Mouse (Mus musculus): ENCODE measurements at regions not wholly inside any gene's neighbourhood (a gene's known extent, or its start where the extent isn't known, plus 50 kb on each side); places are given as distances from the start of the nearest gene placed in this dataset.

- Histone ChIP-seq H3K27me3 (ENCODE audit: insufficient read depth, low read length) (no peaks in the 10 kb centered on the region), H3K36me3 (ENCODE audit: insufficient read depth) (no peaks in the 10 kb centered on the region), H3K9me3 (ENCODE audit: low read length) (no peaks in the 10 kb centered on the region), H3K4me3 (ENCODE audit: low read depth, low read length) (no peak overlapping the region), H3K27ac (ENCODE audit: low read depth, low read length) (no peak overlapping the region), H3K9ac (no peak overlapping the region), H3K4me2 (ENCODE audit: low read depth) (no peak overlapping the region), H3K4me1 (ENCODE audit: insufficient read depth) (no peaks in the 10 kb centered on the region)
- no peak for DNase-seq
- WGBS, result 82% methylated on average over 3 of the region's 3 CpGs
- TF ChIP-seq CTCF (IDR thresholded peaks at IDR 0.05; ENCODE audit: low read depth), result no peak
- no peak for ATAC-seq
Observed at GRCm38 (mm10) chr7:145089315-145089721, 118.6 kb downstream of the 1810010D01Rik start.

GRCm38 (mm10) chr7:145088655-145089054 is 119.3 kb downstream of the 1810010D01Rik start:
- Histone ChIP-seq H3K36me3 (ENCODE audit: insufficient read depth) (no peaks in the 10 kb centered on the region), H3K27me3 (ENCODE audit: insufficient read depth, low read length) (no peaks in the 10 kb centered on the region), H3K4me2 (ENCODE audit: low read depth) (no peak overlapping the region), H3K4me1 (ENCODE audit: insufficient read depth) (no peaks in the 10 kb centered on the region), H3K9me3 (ENCODE audit: low read length) (no peaks in the 10 kb centered on the region), H3K9ac (no peak overlapping the region), H3K27ac (ENCODE audit: low read depth, low read length) (no peak overlapping the region), H3K4me3 (ENCODE audit: low read depth, low read length) (no peak overlapping the region)
- 86% methylated on average over 3 of the region's 3 CpGs for WGBS
- TF ChIP-seq CTCF (IDR thresholded peaks at IDR 0.05; ENCODE audit: low read depth), result no peak
- no peak for DNase-seq
- ATAC-seq, result no peak

GRCm38 (mm10) chr7:145087790-145088189 is 120.1 kb downstream of the 1810010D01Rik start:
- no peaks in the 10 kb centered on the region for H3K36me3 ChIP-seq (ENCODE audit: insufficient read depth)
- no peak overlapping the region for H3K4me2 ChIP-seq (ENCODE audit: low read depth)
- no peak for TF ChIP-seq CTCF (IDR thresholded peaks at IDR 0.05; ENCODE audit: low read depth)
- DNase-seq, result no peak
- H3K4me1 ChIP-seq (ENCODE audit: insufficient read depth), result no peaks in the 10 kb centered on the region
- no peak for ATAC-seq
- no peak overlapping the region for H3K4me3 ChIP-seq (ENCODE audit: low read depth, low read length)
- no peak overlapping the region for H3K27ac ChIP-seq (ENCODE audit: low read depth, low read length)
- H3K27me3 ChIP-seq (ENCODE audit: insufficient read depth, low read length), result no peaks in the 10 kb centered on the region
- H3K9ac ChIP-seq, result no peak overlapping the region
- H3K9me3 ChIP-seq (ENCODE audit: low read length), result no peaks in the 10 kb centered on the region
- 87% methylated on average over 5 of the region's 5 CpGs for WGBS

- Histone ChIP-seq H3K4me2 (ENCODE audit: low read depth) (no peak overlapping the region), H3K4me3 (ENCODE audit: low read depth, low read length) (no peak overlapping the region), H3K27me3 (ENCODE audit: insufficient read depth, low read length) (no peaks in the 10 kb centered on the region), H3K4me1 (ENCODE audit: insufficient read depth) (no peaks in the 10 kb centered on the region), H3K27ac (ENCODE audit: low read depth, low read length) (no peak overlapping the region), H3K36me3 (ENCODE audit: insufficient read depth) (no peaks in the 10 kb centered on the region), H3K9me3 (ENCODE audit: low read length) (no peaks in the 10 kb centered on the region), H3K9ac (no peak overlapping the region)
- ATAC-seq, result no peak
- no peak for DNase-seq
- 83% methylated on average over 9 of the region's 9 CpGs for WGBS
- no peak for TF ChIP-seq CTCF (IDR thresholded peaks at IDR 0.05; ENCODE audit: low read depth)
Observed at GRCm38 (mm10) chr7:145082917-145083752, 124.8 kb downstream of the 1810010D01Rik start.

- Histone ChIP-seq H3K4me1 (ENCODE audit: insufficient read depth) (no peaks in the 10 kb centered on the region), H3K9ac (no peak overlapping the region), H3K27me3 (ENCODE audit: insufficient read depth, low read length) (no peaks in the 10 kb centered on the region), H3K9me3 (ENCODE audit: low read length) (no peaks in the 10 kb centered on the region), H3K36me3 (ENCODE audit: insufficient read depth) (no peaks in the 10 kb centered on the region), H3K4me2 (ENCODE audit: low read depth) (no peak overlapping the region), H3K4me3 (ENCODE audit: low read depth, low read length) (no peak overlapping the region), H3K27ac (ENCODE audit: low read depth, low read length) (no peak overlapping the region)
- DNase-seq (no peak), ATAC-seq (no peak)
- TF ChIP-seq CTCF (IDR thresholded peaks at IDR 0.05; ENCODE audit: low read depth), result no peak
- WGBS, result 89% methylated on average over 5 of the region's 5 CpGs
Observed at GRCm38 (mm10) chr7:145071996-145072790, 132.5 kb upstream of the Ccnd1 start.

- 60% methylated on average over 2 of the region's 2 CpGs for WGBS
Observed at GRCm38 (mm10) chr7:145071533-145071932, 131.8 kb upstream of the Ccnd1 start.

GRCm38 (mm10) chr7:145067366-145067765 is 127.6 kb upstream of the Ccnd1 start:
- H3K4me2 ChIP-seq (ENCODE audit: low read depth), result no peak overlapping the region
- no peak for ATAC-seq
- 61% methylated on average over 3 of the region's 3 CpGs for WGBS

More at GRCm38 (mm10) chr7:145071533-145071932, 131.8 kb upstream of the Ccnd1 start:
- Histone ChIP-seq H3K9me3 (ENCODE audit: low read length) (no peaks in the 10 kb centered on the region), H3K4me3 (ENCODE audit: low read depth, low read length) (no peak overlapping the region), H3K4me1 (ENCODE audit: insufficient read depth) (no peaks in the 10 kb centered on the region), H3K27me3 (ENCODE audit: insufficient read depth, low read length) (no peaks in the 10 kb centered on the region), H3K36me3 (ENCODE audit: insufficient read depth) (no peaks in the 10 kb centered on the region), H3K27ac (ENCODE audit: low read depth, low read length) (no peak overlapping the region), H3K4me2 (ENCODE audit: low read depth) (no peak overlapping the region), H3K9ac (no peak overlapping the region)
- DNase-seq, result no peak
- no peak for ATAC-seq
- TF ChIP-seq CTCF (IDR thresholded peaks at IDR 0.05; ENCODE audit: low read depth), result no peak

More at GRCm38 (mm10) chr7:145067366-145067765, 127.6 kb upstream of the Ccnd1 start:
- H3K4me1 ChIP-seq (ENCODE audit: insufficient read depth), result no peaks in the 10 kb centered on the region
- no peak for DNase-seq
- no peaks in the 10 kb centered on the region for H3K9me3 ChIP-seq (ENCODE audit: low read length)
- no peaks in the 10 kb centered on the region for H3K27me3 ChIP-seq (ENCODE audit: insufficient read depth, low read length)
- no peak overlapping the region for H3K27ac ChIP-seq (ENCODE audit: low read depth, low read length)
- H3K9ac ChIP-seq, result no peak overlapping the region
- no peak for TF ChIP-seq CTCF (IDR thresholded peaks at IDR 0.05; ENCODE audit: low read depth)
- H3K36me3 ChIP-seq (ENCODE audit: insufficient read depth), result no peaks in the 10 kb centered on the region
- H3K4me3 ChIP-seq (ENCODE audit: low read depth, low read length), result no peak overlapping the region
